Mouse (Mus musculus): ENCODE data around the gene Mical3.

- TF ChIP-seq ZNF384 (IDR thresholded peaks at IDR 0.05; ENCODE audit: low read depth, low read length) (0 out of 2 replicates have a peak, but pooled peaks have one; percentile 19), CHD2 (IDR thresholded peaks at IDR 0.05; ENCODE audit: low read depth, low read length) (no peak), MAFK (IDR thresholded peaks at IDR 0.05; ENCODE audit: insufficient read depth, low read depth, low read length) (no peak)
Measured at GRCm38 (mm10) chr6:120911213-120912007, 219.4 kb downstream of the Mical3 start.

All from ES-E14 (cell line).